In the genomic region with DNA sequence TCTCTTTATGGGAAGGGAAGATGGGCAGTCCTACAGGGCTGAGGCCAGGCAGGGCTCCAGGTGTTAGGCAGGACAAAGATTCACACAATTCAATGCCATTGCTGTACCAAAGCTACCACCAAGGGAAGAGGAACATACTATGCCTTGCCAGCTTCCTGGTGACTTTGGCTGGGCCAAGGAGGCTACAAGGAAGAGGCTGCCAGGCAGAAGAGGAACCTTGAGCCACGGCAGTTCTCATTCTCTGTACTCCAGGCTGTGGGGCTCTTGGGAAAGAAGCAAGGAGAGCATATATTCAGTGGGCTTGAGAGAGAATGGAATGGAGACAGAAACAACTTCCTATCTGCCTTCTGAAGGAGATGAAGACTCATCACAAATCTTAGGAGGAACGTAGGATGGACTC, we compare ENCODE assay signal across 29 mouse cellular contexts. TPM values are rescaled to one million over a fixed set of nuclear protein-coding genes. Genes with fewer than 3 reads are reported as not detected.
DNase-seq lines count a peak whose midpoint lies in the region; ATAC-seq and TF ChIP-seq lines count a peak whose summit lies in the region.
"Had no signal": no experiment of that assay in that cellular context is flagged by ENCODE, and none has a peak within 500 bp of the region (broad histone marks: within the 10 kb centered on the region; RNA-seq: fewer than 3 reads in every experiment).

No protein-coding gene starts in this region.

- peak; percentile 15 to 33 for DNase-seq in heart, adult 18-20 months
- DNase-seq in heart, postnatal 14 days, result no peak
- no peak for DNase-seq in frontal cortex, postnatal 10 days (ENCODE audit: low spot score in 2 of 2)
- DNase-seq: adrenal gland, postnatal 10 days; adrenal gland, postnatal 36 days; B cell, adult 2 months; cerebellum, adult 11 months; cerebellum, adult 2 months; cerebellum, adult 9-11 months; cerebellum, postnatal 36 days; embryo, embryonic 11 days; gastrocnemius, adult 2 months; gastrocnemius, postnatal 25 days had no signal

- no peaks in the 10 kb centered on the region for H3K36me3 ChIP-seq in macrophage (ENCODE audit: inconsistent target)
- H3K36me3 ChIP-seq in kidney, embryonic 15.5 days, result no peaks in the 10 kb centered on the region
- H3K36me3 ChIP-seq: embryonic facial prominence, embryonic 10.5 days; embryonic facial prominence, embryonic 13.5 days; G1E; heart, embryonic 10.5 days; heart, embryonic 13.5 days; hindbrain, embryonic 12.5 days; hindbrain, embryonic 15.5 days had no signal

- TF ChIP-seq CTCF in bone marrow macrophage, adult 2 months (IDR thresholded peaks at IDR 0.05; ENCODE audit: low read depth, low read length), result no peak

- no peak overlapping the region for H3K4me2 ChIP-seq in kidney, embryonic 15.5 days
- H3K4me2 ChIP-seq: embryonic facial prominence, embryonic 13.5 days; forebrain, embryonic 13.5 days; heart, embryonic 13.5 days; hindbrain, embryonic 12.5 days; hindbrain, embryonic 15.5 days had no signal

- no peak overlapping the region for H3K9ac ChIP-seq in kidney, embryonic 15.5 days
- H3K9ac ChIP-seq: embryonic facial prominence, embryonic 13.5 days; forebrain, embryonic 13.5 days; heart, embryonic 13.5 days; hindbrain, embryonic 12.5 days; hindbrain, embryonic 15.5 days had no signal

- no peak overlapping the region for H3K4me3 ChIP-seq in bone marrow macrophage, adult 2 months (ENCODE audit: insufficient read depth, low read length)
- no peak overlapping the region for H3K4me3 ChIP-seq in macrophage (ENCODE audit: inconsistent target)
- H3K4me3 ChIP-seq in kidney, embryonic 15.5 days (replicated peaks), result no peak overlapping the region
- H3K4me3 ChIP-seq: embryonic facial prominence, embryonic 10.5 days; embryonic facial prominence, embryonic 13.5 days; erythroblast, embryonic 14.5 days; forebrain, embryonic 13.5 days; gastrocnemius, adult 2 months; heart, embryonic 10.5 days; heart, embryonic 13.5 days; hindbrain, embryonic 12.5 days; hindbrain, embryonic 15.5 days had no signal

- TF ChIP-seq POLR2A in bone marrow macrophage, adult 2 months (IDR thresholded peaks at IDR 0.05; ENCODE audit: borderline replicate concordance, low read depth, low read length), result no peak

- H3K27ac ChIP-seq in bone marrow macrophage, adult 2 months (ENCODE audit: insufficient read depth, low read depth, low read length), result peak overlapping the region; percentile 48
- peak overlapping the region; percentile 57 for H3K27ac ChIP-seq in macrophage
- H3K27ac ChIP-seq in kidney, embryonic 15.5 days, result no peak overlapping the region
- H3K27ac ChIP-seq: embryonic facial prominence, embryonic 10.5 days; embryonic facial prominence, embryonic 13.5 days; forebrain, embryonic 13.5 days; gastrocnemius, adult 2 months; heart, embryonic 10.5 days; heart, embryonic 13.5 days; hindbrain, embryonic 12.5 days; hindbrain, embryonic 15.5 days had no signal

- WGBS in macrophage (ENCODE audit: missing documents), result 38% methylated on average over 2 of the region's 2 CpGs
- 94% methylated on average over 2 of the region's 2 CpGs for WGBS in kidney, embryonic 15.5 days

- no peaks in the 10 kb centered on the region for H3K27me3 ChIP-seq in kidney, embryonic 15.5 days
- H3K27me3 ChIP-seq: CH12.LX; embryonic facial prominence, embryonic 13.5 days; heart, embryonic 13.5 days; hindbrain, embryonic 12.5 days; hindbrain, embryonic 15.5 days; Patski had no signal

- intact Hi-C loops in heart, postnatal 14 days (cut with DNase I), result no loop called here

- H3K4me1 ChIP-seq in bone marrow macrophage, adult 2 months (ENCODE audit: control insufficient read depth, insufficient read depth, low read length), result peaks cover 57% of the 10 kb centered on the region
- H3K4me1 ChIP-seq in kidney, embryonic 15.5 days, result no peaks in the 10 kb centered on the region
- H3K4me1 ChIP-seq: embryonic facial prominence, embryonic 10.5 days; embryonic facial prominence, embryonic 13.5 days; heart, embryonic 10.5 days; hindbrain, embryonic 12.5 days had no signal

- ATAC-seq in kidney, embryonic 15.5 days (replicated peaks; ENCODE audit: low FRiP score), result no peak
- ATAC-seq: forebrain, embryonic 13.5 days; forebrain, embryonic 16.5 days; intestine, postnatal 0 days; Patski had no signal

- no peaks in the 10 kb centered on the region for H3K79me2 ChIP-seq in macrophage (ENCODE audit: inconsistent target)

- no peaks in the 10 kb centered on the region for H3K9me3 ChIP-seq in kidney, embryonic 15.5 days (replicated peaks)
- H3K9me3 ChIP-seq: embryonic facial prominence, embryonic 10.5 days; embryonic facial prominence, embryonic 13.5 days; forebrain, embryonic 13.5 days; G1E; heart, embryonic 10.5 days; heart, embryonic 13.5 days; hindbrain, embryonic 12.5 days; hindbrain, embryonic 15.5 days had no signal

RNA-seq across cellular contexts. Expression of gene Plxna1, which starts 42.5 kb away (rescaled TPM):
- total RNA-seq in heart, adult 18-20 months (2021), result 10 to 100 TPM; 21.3 to 22.7 TPM
- 10 to 100 TPM; 26.2 to 32.6 TPM for total RNA-seq in heart, postnatal 14 days (2021)
- 34.9 and 44.0 TPM in 2 replicates for polyA plus RNA-seq in bone marrow macrophage, adult 2 months (2012; ENCODE audit: insufficient read depth, insufficient read length, missing spikeins)
- total RNA-seq in macrophage (2018; cell fraction: chromatin; rRNA removed), result 100 to 1,000 TPM; 244 to 996 (median 329) TPM
- total RNA-seq in macrophage (2018; cell fraction: cytosol; rRNA removed), result 100 to 1,000 TPM; 124 to 243 (median 189) TPM
- total RNA-seq in macrophage (2018; cell fraction: nucleus; rRNA removed), result 100 to 1,000 TPM; 209 to 537 (median 340) TPM
- 66.7 to 104 TPM (median 93.3 TPM) in 3 replicates for polyA plus RNA-seq in macrophage (2018)
- polyA plus RNA-seq in kidney, embryonic 15.5 days (2015; fragmentation: Nextera tagmentation; extraction: Ambion mirVana), result 21.4 and 24.8 TPM in 2 replicates

Comparison
In these comparisons a context has a peak if more than half of its experiments do, and no peak if none do; other contexts are left out.
1. DNase-seq: peak in heart, adult 18-20 months (2 of 2); none in heart, postnatal 14 days (0 of 2) and frontal cortex, postnatal 10 days (0 of 2).